Mouse (Mus musculus) induced T-regulatory cell, adult 2 months (primary cell): ENCODE results near the gene Lrrc66.
"Not testable (repeated sequence)": the region's sequence is repeated elsewhere in the genome, so short reads cannot be mapped to it uniquely, and the experiment has no call there.

Source experiments
- DNase-seq: peaks from one replicate; pipeline ENCODE4 v3.0.0-alpha.2; 2012; ENCODE audit warnings: low read depth

The Lrrc66 gene

GRCm38 (mm10) chr5:73613296-73613695 lies 19.0 kb downstream of the Lrrc66 start:
- DNase-seq = no peak

- DNase-seq = no peak
Measured at GRCm38 (mm10) chr5:73611071-73611470, 21.3 kb downstream of the Lrrc66 start.

- DNase-seq = no peak
Measured at GRCm38 (mm10) chr5:73604964-73605363, 27.4 kb downstream of the Lrrc66 start.

GRCm38 (mm10) chr5:73604542-73604941 lies 27.8 kb downstream of the Lrrc66 start:
- DNase-seq = no peak

GRCm38 (mm10) chr5:73602865-73603264 lies 29.5 kb downstream of the Lrrc66 start:
- DNase-seq = peak; percentile 48

GRCm38 (mm10) chr5:73601361-73601763 lies 31.0 kb downstream of the Lrrc66 start:
- no peak for DNase-seq

- no peak for DNase-seq
Measured at GRCm38 (mm10) chr5:73599991-73600390, 32.3 kb downstream of the Lrrc66 start.

GRCm38 (mm10) chr5:73598943-73599695 lies 33.2 kb downstream of the Lrrc66 start:
- no peak for DNase-seq

GRCm38 (mm10) chr5:73587119-73587518 lies 45.2 kb downstream of the Lrrc66 start:
- no peak for DNase-seq

GRCm38 (mm10) chr5:73586597-73586996 lies 45.7 kb downstream of the Lrrc66 start:
- DNase-seq = no peak

- no peak for DNase-seq
Measured at GRCm38 (mm10) chr5:73585212-73586115, 46.9 kb downstream of the Lrrc66 start.

- not testable (repeated sequence) for DNase-seq
Measured at GRCm38 (mm10) chr5:73584011-73584410, 48.3 kb downstream of the Lrrc66 start.

GRCm38 (mm10) chr5:73578131-73578530 lies 54.2 kb downstream of the Lrrc66 start:
- DNase-seq = no peak

- no peak for DNase-seq
Measured at GRCm38 (mm10) chr5:73576708-73577107, 55.6 kb downstream of the Lrrc66 start.

- DNase-seq = no peak
Measured at GRCm38 (mm10) chr5:73574616-73575015, 57.7 kb downstream of the Lrrc66 start.

GRCm38 (mm10) chr5:73573789-73574188 lies 58.5 kb downstream of the Lrrc66 start:
- no peak for DNase-seq

GRCm38 (mm10) chr5:73572846-73573245 lies 59.5 kb downstream of the Lrrc66 start:
- no peak for DNase-seq

GRCm38 (mm10) chr5:73571395-73572156 lies 60.8 kb downstream of the Lrrc66 start:
- DNase-seq = no peak

GRCm38 (mm10) chr5:73569181-73569580 lies 63.1 kb downstream of the Lrrc66 start:
- DNase-seq = no peak

GRCm38 (mm10) chr5:73566892-73567291 lies 65.4 kb downstream of the Lrrc66 start:
- no peak for DNase-seq

- no peak for DNase-seq
Measured at GRCm38 (mm10) chr5:73566119-73566518, 66.2 kb downstream of the Lrrc66 start.

- DNase-seq = no peak
Measured at GRCm38 (mm10) chr5:73564038-73564437, 68.3 kb downstream of the Lrrc66 start.
